Mouse (Mus musculus): ENCODE results near the gene Toe1.

Gene Toe1

GRCm38 (mm10) chr4:116792453-116792852 lies 15.0 kb downstream of the Toe1 start:
- DNase-seq = no peak

GRCm38 (mm10) chr4:116788956-116789355 lies 18.5 kb downstream of the Toe1 start:
- DNase-seq = peak; percentile 85

GRCm38 (mm10) chr4:116787985-116788760 lies 19.3 kb downstream of the Toe1 start:
- no peak for DNase-seq

- DNase-seq = no peak
These were observed 20.9 kb downstream of the Toe1 start for GRCm38 (mm10) chr4:116786587-116786986.

DNA sequence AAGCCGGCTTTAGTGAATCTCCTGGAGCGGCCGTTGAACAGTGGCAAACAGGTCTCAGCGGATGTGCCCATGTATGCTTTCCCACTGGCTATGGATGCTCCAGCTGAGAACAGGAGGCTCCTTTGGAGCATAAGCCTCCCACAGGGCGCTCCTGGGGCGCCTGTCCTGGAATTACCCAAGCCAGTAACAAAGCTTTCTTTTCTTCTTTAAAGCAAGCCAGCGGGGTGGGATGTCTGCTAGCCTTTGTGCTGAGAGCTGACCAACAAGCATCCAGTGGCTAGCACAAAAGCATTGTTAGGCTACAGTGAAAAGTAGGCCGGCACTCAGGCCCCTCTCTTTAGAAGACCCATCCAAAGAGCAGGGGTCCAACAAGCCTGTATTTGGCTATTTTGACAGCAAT lies 25.3 kb downstream of the Toe1 start:
- DNase-seq = no peak

- no peak for DNase-seq
These were observed 26.1 kb downstream of the Toe1 start for GRCm38 (mm10) chr4:116781366-116781765.

DNA sequence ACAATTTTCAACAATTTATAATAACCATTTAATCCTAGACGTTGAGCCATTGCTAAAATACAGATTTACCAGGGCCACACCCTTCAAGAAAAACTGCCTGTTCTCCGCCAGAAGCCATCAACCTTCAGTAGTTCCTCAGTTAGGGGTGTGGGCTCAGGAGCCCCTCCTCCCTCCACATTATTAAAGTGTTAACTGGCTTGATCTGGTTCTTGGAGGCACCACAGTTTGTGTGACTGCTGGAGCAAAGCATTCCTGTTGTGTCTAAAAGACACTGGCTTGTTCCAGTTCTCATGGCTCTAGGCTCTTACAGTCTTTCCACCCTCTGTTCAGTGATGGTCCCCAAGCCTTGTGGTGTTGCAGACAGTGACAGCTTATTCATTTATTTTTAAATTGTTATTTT lies 26.9 kb downstream of the Toe1 start:
- DNase-seq = no peak

DNA sequence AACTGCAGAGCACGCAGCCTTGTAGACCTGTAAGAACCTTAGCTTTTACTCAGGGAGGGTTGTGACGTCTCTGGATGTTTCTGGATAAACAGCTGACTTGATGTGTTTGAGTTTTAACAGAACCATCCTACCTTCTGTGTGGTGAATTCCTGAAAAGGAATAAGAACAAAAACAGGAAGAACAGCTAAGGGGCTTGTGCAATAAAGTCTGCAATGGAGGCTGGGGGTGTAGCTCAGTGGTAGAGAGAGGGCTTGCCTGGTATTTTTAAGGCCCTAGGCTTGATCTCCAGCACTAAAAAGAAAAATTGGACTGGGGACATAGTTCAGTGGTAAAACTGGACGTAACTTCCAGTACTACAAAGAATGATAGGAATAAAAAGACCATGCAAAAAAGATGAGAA lies 30.4 kb downstream of the Toe1 start:
- DNase-seq = no peak

DNA sequence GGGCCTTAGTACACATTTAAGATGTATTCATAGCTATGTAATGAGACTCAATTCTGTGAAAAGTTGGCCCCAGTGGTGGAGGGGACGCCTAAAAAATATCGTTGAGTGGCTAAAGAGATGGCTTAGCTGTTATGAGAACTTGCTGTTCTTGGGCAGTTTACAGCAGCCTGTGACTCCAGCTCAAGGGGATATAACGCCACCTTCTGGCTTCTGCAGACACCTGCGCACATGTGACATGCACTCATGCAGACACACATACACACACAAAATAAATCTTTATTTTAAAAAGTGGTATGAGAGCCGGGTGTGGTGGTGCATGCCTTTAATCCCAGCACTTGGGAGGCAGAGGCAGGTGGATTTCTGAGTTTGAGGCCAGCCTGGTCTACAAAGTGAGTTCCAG lies 31.0 kb downstream of the Toe1 start:
- DNase-seq = no peak

DNA sequence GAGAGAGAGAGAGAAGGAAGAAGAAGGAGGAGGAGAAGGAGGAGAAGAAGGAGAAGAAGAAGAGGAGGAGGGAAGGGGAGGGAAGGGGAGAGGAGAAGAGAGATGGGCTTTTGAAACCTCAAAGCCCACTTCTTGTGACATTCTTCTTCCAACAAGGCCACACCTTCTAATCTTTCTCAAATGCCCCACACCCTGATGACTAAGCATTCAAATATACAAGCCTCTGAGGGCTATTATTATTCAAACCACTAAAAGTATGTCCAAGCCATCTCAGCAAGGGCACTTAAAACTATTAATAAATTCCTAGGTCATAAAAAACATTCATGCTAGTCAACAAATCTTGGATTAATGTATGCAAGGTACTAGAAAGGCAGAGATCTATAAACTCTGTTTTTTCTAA lies 38.4 kb downstream of the Toe1 start:
- no peak for DNase-seq

DNA sequence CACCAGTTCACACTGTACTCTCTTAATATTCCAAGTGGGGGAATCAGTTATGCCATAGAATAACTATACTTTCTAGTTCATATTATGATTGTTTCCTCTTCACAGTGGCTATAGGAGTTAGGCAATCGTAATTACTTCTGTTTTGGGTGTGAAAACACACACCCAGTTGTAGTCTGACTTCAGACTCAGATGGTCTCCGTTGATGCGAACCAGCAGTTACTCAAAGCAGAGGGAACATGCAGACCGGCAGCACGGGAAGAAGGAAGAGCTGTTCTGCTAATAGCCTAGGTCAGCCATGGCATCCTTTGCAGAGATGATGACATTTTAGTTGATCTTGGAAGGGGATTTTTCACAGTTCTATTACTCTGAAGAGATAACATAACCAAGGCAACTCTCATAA lies 38.9 kb downstream of the Toe1 start:
- DNase-seq = no peak

GRCm38 (mm10) chr4:116764001-116764400 lies 43.4 kb downstream of the Toe1 start:
- DNase-seq = no peak

DNA sequence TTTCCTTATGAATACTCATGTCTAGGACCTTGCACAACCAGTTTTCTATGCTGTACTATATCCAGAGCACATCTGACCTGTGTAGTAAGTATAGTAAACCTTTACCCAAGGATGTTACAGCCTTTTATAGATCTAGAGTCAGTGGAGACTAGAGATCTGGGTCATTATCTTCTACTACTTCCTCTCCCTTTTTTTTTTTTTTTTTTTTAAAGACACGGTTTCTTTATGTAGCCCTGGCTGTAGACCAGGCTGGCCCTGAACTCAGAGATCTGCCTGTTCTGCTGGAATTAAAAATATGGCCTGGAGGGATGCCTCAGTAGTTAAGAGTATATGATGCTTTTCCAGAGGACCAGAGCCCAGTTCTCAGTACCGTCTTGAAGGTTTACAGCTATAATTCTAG lies 45.5 kb downstream of the Toe1 start:
- DNase-seq = no peak

- no peak for DNase-seq
These were observed 57.7 kb downstream of the Toe1 start for GRCm38 (mm10) chr4:116749750-116750149.

Data from cerebellum, adult 8-10 months (tissue).